Mouse (Mus musculus) lung, postnatal 36 days (tissue): ENCODE results near the gene Mfsd9.

Source experiments
- DNase-seq: peaks from one replicate; pipeline ENCODE4 v3.0.0; 2022; ENCODE audit warnings: mixed read lengths

Mfsd9 gene

DNA sequence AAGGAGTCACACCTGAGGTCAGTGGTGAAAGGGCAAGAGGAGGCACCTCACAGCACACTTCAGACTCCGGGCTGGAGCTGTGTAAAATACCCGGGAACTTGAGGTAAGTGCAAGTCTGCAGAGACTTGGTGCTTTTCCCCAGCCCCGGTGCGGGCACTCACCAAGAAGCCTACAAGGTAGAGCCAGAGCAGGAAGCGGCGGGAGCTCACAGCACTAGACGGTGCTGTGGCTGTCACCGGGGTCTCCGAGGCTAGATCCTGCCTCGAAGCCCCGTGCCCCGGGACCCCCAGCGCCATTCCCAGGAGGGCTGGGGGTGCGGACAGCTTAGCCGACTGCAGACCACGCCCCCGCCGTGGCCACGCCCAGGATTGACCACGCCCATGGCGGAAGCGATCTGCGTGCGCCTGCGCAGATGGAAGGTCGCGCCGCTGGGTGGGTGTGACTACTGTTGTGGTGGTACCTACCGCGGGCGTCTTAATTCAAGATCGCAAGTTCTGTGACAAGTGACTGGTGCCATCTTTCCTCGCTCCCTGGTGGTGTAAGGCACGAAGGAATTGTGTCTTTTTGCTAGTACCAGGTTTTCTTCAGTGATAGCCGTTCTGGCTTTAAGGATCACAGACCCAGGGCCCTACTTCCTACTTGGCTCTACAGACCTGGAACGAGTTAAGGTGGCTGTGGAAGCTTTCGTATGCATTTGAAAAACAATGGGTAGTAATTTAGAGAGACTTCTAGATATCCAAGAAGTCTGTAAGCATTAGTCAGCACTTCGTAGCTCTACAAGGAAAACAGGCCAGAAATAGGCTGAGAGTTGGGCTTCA lies at the start of gene Mfsd9:
TSS of gene Mfsd9 (minus strand) at position 364 of the 818 bp plus-strand sequence.
- DNase-seq: peak; percentile 90

DNA sequence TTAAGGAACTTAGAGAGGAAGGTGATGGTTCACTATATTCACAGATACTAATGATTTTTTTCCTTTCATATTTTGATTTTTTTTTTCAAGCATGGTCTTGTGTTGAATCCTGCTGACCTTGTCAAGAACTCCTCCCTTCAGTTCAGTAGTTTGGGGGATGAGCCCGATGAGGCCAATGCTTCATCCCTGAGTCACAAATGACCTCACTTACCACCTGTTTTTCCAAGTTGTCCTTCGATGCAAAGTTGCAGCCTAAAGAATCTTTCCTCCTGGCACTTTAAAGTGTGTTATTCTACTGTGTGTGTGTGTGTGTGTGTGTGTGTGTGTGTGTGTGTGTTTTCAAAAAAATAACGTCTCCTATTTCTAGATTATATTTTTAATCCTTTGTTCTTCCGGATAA lies 45.0 kb upstream of the Mfsd9 start:
- no peak for DNase-seq

DNA sequence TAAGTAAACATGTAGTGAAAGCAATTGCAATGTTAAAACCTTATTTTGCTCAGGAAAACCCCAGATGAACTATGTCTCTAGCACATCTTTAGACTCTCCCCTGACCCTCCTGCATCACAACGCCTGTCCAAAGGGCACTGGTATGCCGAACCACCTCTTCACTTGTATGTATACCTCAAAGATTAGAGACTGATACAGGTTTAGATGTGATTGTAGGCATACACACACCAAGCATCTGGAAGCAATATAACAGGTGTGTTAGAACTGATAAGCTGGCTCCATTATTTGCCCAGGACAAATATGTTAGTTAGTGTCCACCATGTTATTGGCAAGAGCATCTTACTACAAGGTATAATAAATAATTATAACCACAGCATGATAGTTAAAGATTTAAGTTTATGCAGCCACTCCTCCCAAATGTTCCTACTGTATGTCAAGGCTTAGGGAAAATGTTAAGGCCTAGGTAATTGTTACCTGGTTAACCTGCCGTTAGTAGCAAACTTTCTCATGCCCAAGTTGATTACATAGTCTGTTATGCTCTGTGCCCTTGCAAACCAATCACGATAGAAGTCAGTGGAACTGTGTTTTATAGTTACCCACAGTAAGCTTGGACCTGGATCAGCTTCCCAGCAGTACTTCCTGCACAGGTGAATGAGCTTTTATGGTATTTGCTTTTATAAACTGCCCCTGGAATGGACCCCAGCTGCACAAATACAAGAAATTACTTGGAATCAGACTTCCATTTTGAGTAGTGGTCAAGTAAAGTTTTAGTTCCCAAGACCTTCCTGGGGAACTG lies 40.4 kb upstream of the Mfsd9 start:
- DNase-seq: no peak

DNA sequence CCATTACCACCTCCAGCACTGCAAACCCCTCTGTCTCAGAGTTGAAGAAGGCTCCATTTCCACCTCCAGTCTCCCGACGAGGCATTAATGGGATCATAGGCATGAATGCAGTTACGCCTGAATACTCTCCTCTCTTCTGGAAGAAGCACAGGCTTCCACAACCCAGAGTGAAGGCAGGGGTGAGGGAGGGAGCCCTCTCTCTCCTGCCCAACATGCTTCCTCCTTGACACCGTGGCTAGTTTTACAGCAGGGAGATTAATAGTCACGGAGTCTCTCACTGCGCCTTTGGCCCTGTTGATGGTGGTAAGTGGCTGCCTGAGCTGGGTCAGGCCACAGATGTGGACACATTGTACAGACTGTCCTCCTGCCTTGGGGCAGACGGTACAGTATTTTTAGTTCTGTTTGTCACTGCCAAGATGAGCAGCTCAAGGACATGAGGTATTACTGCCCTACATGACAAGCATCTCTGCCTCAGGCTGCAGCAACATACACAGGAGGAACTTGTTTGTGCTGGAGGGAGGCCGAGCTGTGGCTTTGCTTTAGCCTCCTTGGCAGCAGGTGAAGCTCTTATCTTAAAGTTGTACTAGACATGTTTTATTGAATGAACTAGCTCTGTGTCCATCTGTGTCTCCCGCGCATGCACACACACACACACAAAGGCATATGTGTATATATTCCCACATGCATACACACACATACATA lies 38.9 kb upstream of the Mfsd9 start:
- DNase-seq: no peak

DNA sequence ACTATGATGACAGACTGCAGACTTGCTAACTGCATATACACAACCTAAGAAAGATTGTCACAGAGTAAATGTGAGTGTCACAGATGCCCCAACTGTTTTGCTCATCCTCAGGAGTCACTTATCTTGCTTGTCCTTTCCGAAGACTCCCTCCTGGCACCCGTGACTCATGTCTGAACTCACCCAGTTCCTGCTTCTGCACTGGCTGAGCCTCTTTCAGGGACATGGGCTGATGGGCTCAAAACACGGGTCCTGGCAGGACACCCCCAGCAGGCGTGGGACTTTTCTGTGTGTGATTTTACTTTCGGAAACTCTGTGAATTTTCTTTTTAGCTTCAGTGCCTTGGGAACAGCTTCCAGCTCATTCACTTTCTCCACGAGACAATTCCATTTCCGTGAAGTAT lies 35.3 kb upstream of the Mfsd9 start:
- no peak for DNase-seq

DNA sequence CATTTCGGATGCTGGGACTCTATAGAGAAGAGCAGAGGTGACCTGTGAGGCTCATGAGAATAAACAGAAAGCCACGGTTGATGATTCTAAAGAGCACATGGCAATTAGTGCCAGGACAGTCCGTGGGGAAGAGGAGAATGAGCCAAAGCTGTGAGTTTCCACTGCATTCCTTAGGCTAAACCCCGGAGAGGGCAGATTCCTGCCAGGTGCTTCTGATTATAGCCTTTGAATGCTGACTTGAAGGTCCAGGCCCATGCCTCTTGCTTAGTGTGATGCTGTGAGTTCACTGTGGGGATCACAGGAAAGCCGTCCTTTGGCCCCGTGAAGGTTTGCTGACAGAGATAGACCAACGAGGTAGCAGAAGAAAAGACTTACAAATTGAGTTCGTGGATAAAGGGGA lies 34.4 kb upstream of the Mfsd9 start:
- DNase-seq: no peak

DNA sequence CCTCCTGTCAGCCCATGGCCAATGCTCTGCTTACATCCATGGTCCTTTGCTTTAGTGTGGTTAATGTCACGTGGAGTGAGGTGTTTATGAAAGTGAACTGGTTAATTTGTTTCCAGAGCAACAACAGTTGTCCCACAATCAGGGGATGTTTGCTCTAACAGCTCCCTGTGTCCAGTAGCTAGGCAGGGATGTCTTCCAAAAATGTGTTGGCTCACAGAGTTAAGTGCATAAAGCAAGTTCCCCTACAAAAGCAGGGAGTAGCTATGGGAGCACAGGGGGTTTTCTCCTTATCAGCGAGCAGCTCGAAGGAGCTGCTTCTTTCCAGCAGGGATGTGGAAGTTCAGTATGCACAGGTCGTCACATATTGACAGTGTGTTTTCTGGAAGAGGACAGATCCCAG lies 34.0 kb upstream of the Mfsd9 start:
- DNase-seq: no peak

DNA sequence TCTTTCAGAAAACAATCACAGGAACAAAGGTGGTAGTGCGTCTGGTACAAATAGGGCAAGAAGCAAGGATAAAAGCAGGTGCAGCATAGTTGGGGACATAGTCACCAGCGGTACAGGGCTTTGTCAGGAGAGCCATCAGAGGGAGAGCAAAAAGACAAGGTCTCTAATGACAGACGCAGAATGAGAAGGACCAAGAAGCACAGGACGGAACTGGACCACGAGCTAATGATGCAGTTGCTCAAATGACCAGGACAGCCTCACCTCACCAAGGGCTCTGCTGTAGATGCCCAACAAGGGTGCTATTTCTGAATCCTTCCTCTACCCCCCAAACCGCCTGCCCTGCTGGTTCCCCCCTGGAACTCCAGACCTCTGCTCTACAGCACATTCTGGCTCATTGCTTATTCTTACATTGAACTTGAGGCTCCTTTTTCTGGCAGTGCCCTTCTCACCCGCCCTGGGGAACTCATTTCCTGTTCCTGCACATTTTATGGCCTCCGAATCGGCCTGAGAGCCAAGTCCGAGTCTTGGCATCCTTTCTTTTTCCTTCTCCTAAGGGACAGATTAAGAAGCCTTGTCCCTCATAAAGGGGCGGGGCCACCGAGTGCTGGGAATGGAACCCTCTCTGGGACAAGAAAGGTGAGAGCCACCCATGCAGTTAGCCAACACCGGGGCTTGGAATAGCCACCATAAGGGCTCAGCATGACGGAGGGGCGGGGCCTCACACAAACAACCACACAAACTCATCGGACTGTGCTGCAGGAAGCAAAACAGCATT lies 24.8 kb upstream of the Mfsd9 start:
- DNase-seq: peak; percentile 2

DNA sequence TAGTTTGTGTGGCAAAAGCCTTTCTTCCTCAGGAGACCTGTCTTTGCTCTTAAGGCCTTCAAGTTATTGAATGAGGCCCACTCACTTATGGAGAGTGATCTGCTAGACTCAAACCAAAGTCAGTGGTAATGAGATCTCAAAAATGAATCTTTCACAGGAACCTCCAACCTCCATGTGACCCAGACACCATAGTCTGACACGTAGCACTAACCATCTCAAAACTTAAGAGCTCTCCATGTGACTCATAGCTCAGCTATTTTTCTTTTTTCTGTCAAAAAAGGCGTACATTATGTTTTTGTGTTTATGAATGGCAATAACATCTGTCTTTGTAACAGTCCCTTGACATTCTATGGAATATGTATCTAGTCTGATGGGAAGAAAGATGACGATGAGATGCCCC lies 18.2 kb upstream of the Mfsd9 start:
- DNase-seq: no peak

DNA sequence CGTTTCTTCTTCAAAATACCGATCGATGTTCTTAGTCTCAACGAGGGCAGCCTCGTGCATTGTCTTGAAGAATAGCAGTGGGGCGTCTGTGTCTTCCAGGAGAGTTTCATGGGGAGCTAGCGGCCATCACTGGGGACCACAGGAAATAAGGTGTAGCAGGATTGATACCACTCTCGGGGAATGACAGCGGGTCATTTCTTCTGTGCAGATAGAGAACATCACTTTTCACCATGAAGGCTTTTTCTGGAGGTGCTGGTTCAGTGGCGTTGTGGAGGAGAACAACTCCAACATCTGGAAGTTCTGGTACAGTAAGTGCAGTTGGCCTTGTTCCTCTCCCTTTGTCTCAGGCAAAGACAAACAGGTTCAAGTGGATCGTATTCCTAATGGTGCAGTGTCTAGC lies 15.4 kb upstream of the Mfsd9 start:
- no peak for DNase-seq

DNA sequence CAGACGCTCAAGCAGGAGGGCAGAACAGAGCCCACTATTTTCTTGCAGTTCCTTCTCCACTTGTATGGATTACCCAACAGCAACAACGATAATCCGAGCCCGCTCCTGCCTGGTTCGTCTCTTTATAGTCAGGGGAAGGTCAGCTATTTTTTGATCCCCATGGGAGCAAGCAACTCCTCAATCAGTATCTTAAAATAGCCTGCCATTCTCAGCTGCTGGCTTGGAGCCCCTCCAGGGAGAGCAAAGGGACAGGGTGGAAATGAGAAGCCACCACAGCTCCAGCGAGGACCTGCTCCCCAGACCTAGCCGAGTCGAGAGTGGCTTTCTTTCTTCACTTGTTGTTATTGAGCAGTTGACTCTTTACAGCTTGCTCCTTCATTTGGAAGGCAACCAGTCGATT lies 14.9 kb upstream of the Mfsd9 start, which contains the start of gene Tmem182:
TSS of gene Tmem182 (plus strand) at position 251 of the 400 bp plus-strand sequence.
- peak; percentile 7 for DNase-seq

DNA sequence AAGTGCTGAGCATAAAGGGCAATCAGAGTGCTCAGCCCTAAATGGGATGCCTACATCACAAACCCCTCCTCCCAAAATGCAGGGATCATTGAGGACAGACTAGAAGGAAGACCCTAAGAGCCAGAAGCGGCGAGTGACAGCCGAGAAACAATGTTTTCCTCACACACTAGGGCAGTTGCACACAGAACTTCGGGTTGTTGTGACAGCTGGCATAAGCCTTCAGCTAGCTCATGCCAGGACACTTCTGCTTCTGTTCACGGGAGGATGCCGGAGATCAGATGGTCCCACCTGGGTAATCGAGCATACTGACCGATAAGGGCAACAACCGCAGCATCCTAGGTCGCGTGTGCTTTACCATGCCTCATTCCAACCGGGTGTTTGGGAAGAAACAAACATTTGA lies 13.6 kb upstream of the Mfsd9 start:
- DNase-seq: no peak

DNA sequence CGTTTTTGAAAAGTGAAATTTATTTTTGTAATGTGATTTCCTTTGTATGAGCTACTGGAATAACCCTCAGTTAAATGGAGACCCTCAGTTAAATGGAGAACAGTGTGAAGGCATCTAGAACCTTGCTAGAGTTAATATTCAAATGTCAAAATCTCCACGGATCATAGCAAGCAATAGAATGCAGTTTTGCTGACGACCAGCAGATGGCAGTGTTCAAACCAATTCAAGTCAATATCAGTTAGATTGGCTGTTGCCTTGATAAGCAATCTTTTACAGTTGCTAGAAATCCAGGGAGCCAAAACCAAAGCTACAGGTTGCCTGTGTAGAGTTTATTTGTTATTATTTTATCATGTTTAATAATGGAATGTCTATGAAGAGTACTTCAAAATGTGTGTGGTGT lies 12.3 kb upstream of the Mfsd9 start:
- peak; percentile 71 for DNase-seq

DNA sequence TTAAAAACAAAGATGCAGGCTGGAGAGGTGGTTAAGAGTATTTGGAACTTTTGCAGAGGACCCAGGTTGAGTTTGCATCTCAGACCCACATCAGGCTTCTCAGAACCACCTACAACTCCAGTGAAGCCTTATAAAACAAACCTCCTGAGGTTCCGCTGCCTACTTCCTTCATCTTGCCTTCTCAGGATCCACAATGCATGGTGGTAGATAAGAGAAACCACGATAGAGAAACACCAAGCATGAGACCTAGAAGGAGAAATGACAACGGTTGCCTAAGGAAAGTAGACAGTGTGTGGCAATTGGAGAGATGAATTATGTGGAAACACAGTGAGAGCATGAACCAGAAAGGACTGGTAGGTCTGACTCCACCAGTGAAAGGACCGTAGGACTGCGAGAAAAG lies 10.4 kb upstream of the Mfsd9 start:
- DNase-seq: no peak

DNA sequence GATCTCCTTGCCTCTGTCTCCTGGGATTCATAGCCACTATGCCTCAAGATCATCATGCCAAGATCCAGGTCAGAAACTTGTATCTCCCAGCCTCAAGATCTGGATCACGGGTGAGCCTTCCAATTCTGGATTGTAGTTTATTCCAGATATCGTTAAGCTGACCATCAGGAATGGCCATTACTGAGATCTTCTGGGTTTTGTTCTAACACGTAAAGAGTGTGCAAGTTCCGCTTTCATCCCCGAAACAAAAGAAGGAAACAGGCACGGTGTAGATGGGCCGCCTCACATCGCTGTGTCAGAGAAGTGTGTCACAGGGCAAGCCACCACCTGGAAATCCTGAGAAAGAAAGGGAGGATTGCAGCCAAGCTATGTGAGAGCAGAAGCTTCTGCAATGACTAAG lies 8.6 kb upstream of the Mfsd9 start:
- no peak for DNase-seq

DNA sequence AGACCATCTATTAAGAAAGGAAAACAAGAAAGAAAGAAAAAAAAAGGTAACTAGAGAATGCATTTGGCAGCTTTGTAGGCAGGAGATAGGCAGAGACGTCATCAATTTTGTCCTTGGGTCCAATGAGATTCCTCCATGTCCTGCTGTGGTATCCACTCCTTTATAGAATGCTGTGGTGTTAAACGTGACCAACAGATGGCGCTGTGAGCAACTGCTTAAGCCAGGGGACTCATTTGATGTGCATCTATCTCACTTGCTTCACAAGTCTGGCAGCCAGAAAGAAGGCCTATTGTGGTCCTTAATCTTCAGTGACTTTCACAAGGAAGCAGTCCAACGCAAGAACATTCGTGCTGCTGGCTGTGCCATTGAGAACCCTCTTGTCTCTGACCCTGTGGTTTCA lies 6.9 kb upstream of the Mfsd9 start:
- DNase-seq: peak; percentile 70

DNA sequence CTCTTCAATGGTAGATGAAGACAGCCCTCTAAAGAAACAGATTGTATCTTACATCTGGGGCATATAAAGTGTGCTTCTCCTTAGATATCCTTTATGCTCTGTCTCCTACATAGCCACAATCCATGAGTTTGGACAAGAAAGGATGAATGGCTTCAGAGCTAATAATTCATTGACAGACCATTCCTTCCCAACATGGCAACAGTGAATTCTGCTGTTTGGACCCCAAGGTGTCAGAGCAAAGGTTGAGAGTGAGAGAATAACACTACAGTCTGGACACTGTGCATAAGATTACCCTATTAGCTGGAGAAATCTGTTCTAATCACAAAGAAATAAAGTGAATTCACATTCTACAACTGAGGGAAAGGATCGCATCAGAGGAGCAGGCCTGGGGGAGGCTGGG lies 5.0 kb upstream of the Mfsd9 start:
- DNase-seq: no peak

DNA sequence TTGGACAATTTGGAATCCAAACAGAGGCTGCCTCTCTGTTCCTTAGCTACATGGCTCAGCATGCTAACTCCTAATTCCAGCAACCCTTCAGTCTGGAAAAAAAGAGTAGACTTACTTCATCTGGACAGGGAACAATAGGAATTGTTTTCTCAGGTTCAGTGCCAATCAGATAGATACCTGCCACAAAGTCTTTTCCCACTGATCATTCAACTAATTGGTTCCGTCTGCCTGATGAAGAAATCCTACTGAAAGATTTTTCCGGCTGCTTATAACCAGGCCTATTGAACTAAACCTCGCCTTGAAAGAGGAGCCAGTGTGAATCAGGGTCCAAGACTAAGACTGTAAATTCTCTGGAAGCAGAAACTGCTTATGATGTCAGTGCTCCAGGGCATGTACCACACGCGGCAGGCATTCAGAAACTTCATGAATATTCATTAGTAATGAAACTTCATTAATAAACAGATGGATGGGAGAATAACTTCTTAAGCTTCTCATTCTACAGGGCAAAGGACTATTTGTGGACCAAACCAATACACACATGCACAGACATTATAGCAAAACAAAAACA lies 737 bp downstream of the Mfsd9 start:
- no peak for DNase-seq

DNA sequence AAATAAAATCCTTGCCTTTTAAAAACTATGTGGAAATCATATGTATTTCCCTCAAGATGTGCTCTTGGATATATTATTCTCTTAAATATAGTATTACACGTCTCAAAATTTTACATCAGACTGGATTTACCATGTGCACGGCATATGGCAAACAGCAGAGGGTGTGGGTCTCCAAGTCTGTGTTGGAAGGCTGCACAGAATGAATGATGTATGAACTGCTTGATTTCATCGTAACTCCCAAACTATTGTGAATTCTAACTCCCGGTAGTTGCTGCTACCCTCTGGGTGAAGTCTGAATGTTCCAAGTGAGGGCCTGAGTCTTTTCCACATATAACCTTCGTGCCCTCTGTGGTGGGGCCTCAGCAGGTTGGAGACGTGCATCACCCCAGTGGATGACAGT lies 1.5 kb downstream of the Mfsd9 start:
- DNase-seq: no peak

DNA sequence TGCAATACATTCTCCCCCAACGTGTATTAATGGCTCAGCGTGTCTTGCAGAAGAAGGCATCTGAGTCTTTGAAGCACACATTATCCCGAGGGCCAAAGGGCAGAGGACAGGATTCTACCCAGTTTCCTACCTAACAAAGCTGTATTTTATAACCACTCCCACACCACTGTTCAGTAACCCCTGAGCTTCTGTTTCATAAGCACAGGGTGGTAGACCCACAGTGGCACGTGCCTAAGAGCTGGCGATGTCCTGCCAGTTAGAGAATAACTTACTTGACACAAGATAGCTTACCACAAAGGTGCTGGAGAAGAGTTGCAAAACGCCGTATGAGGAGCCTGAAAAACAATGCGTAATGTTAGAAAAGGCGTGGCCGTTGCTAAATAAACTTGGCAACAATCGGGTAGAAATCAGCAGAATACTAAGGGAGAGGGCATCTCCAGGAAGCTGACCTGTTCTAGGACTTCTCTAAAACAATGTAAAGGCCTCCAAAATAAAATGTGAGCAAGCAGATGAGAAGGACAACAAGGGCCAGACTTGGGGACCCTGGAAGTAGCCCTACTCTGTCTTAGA lies 4.5 kb downstream of the Mfsd9 start:
- DNase-seq: peak; percentile 27

DNA sequence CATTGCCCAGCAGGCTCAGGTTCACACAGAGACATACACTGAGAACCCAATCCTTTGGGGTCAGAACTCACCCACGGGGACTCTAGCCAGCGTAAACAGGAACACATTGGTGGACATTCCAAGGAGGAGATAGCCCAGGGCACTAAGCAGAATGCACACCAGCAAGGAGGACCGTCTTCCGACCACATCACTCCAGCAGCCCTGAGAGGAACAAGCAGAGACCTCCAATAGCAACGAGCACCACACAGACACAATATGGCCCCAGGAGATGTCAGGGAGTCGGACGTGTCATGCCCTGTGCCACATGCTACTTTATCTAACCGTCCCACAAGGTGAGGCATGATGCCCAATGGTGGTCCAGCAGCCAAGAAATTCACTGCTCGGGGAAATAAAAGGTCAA lies 6.2 kb downstream of the Mfsd9 start:
- DNase-seq: no peak

DNA sequence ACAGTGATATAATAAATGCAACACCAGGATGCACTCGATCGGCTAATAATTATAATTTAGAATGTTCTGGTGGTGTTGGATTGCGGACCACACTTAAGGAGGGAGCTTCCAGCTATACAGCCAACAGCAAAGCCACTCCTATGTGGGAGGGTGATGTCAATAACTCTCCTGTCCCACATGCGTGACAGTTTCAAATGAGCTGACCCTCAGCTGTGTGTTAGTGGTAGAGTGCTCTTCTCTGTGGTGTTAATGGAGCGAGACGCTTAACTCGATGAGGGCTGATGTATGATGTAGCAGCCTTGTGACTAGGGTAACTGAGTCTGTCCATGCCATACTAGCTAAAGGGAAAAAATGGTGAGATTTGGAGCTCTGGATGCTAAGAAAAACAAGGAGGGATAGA lies 7.0 kb downstream of the Mfsd9 start:
- DNase-seq: no peak
